Mouse (Mus musculus): ENCODE results near the gene Saa2. TPM values are rescaled to one million over a fixed set of nuclear protein-coding genes. Genes with fewer than 3 reads are reported as not detected.
A peak's percentile ranks its signal among the peaks of the same experiment; 100 is the strongest.

Saa2 gene
- total RNA-seq (2014; rRNA removed) (16.0 and 25.5 TPM in 2 replicates), polyA plus RNA-seq (2012; rRNA removed) (12.5 and 13.3 TPM in 2 replicates)

GRCm38 (mm10) chr7:46751490-46751889 lies at the start of gene Saa2:
Gene Saa2, plus strand, starts transcription at chr7:46751790.
- no peak within 1 kb of the TSS for H3K27ac ChIP-seq (replicated peaks; ENCODE audit: insufficient read depth, low read depth, low read length)
- H3K4me3 ChIP-seq (ENCODE audit: insufficient read depth, low read depth, low read length), result no peak within 1 kb of the TSS
- peak; percentile 45 for DNase-seq (ENCODE audit: extremely low read depth, low read depth, low spot score)
- peaks cover 9% of the 10 kb centered on the region for H3K4me1 ChIP-seq (ENCODE audit: control insufficient read depth, insufficient read depth, low read length)
- H3K79me2 ChIP-seq (ENCODE audit: control insufficient read depth, insufficient read depth, low read length), result no peaks in the 10 kb centered on the region
- H3K36me3 ChIP-seq (ENCODE audit: control insufficient read depth, insufficient read depth, low read length), result no peaks in the 10 kb centered on the region
- peak within 1 kb of the TSS; percentile 57; the same call in 1 of the 2 replicates for H3K9ac ChIP-seq (ENCODE audit: low read depth, low read length)
- 19% methylated on average over 3 of the region's 3 CpGs for WGBS
- H3K27me3 ChIP-seq (ENCODE audit: control insufficient read depth, insufficient read depth, low read length), result no peaks in the 10 kb centered on the region
- TF ChIP-seq POLR2A (IDR thresholded peaks at IDR 0.05; ENCODE audit: extremely low read depth, insufficient read depth, low read length) (no peak), CTCF (IDR thresholded peaks at IDR 0.05; ENCODE audit: low read depth, low read length) (no peak)

GRCm38 (mm10) chr7:46710390-46710844 lies 41.2 kb upstream of the Saa2 start, which contains the start of gene Saal1:
Gene Saal1, minus strand, starts transcription at chr7:46710680.
- H3K36me3 ChIP-seq (ENCODE audit: control insufficient read depth, insufficient read depth, low read length), result no peaks in the 10 kb centered on the region; the same call in 1 of the 2 replicates
- H3K27me3 ChIP-seq (ENCODE audit: control insufficient read depth, insufficient read depth, low read length), result no peaks in the 10 kb centered on the region
- no peak for TF ChIP-seq POLR2A (IDR thresholded peaks at IDR 0.05; ENCODE audit: extremely low read depth, insufficient read depth, low read length)
- TF ChIP-seq CTCF (IDR thresholded peaks at IDR 0.05; ENCODE audit: low read depth, low read length), result peak; percentile 95
- H3K4me1 ChIP-seq (ENCODE audit: control insufficient read depth, insufficient read depth, low read length), result no peaks in the 10 kb centered on the region
- peak within 1 kb of the TSS; percentile 73 for H3K9ac ChIP-seq (ENCODE audit: low read depth, low read length)
- no peak within 1 kb of the TSS for H3K27ac ChIP-seq (replicated peaks; ENCODE audit: insufficient read depth, low read depth, low read length)
- no peaks in the 10 kb centered on the region for H3K79me2 ChIP-seq (ENCODE audit: control insufficient read depth, insufficient read depth, low read length)
- H3K4me3 ChIP-seq (ENCODE audit: insufficient read depth, low read depth, low read length), result peak within 1 kb of the TSS; percentile 74
- peak; percentile 54 for DNase-seq (ENCODE audit: extremely low read depth, low read depth, low spot score)
- under 1% methylated on average over 38 of the region's 38 CpGs for WGBS

- WGBS, result 76% methylated on average over 6 of the region's 6 CpGs
- no peak overlapping the region for H3K27ac ChIP-seq (replicated peaks; ENCODE audit: insufficient read depth, low read depth, low read length)
- H3K9ac ChIP-seq (ENCODE audit: low read depth, low read length), result no peak overlapping the region
- TF ChIP-seq CTCF (IDR thresholded peaks at IDR 0.05; ENCODE audit: low read depth, low read length) (no peak), POLR2A (IDR thresholded peaks at IDR 0.05; ENCODE audit: extremely low read depth, insufficient read depth, low read length) (no peak)
- H3K4me3 ChIP-seq (ENCODE audit: insufficient read depth, low read depth, low read length), result no peak overlapping the region
- no peaks in the 10 kb centered on the region for H3K79me2 ChIP-seq (ENCODE audit: control insufficient read depth, insufficient read depth, low read length)
- H3K36me3 ChIP-seq (ENCODE audit: control insufficient read depth, insufficient read depth, low read length), result no peaks in the 10 kb centered on the region
- no peak for DNase-seq (ENCODE audit: extremely low read depth, low read depth, low spot score)
- no peaks in the 10 kb centered on the region for H3K27me3 ChIP-seq (ENCODE audit: control insufficient read depth, insufficient read depth, low read length)
- H3K4me1 ChIP-seq (ENCODE audit: control insufficient read depth, insufficient read depth, low read length), result no peaks in the 10 kb centered on the region
These were observed 39.3 kb upstream of the Saa2 start for GRCm38 (mm10) chr7:46712250-46712649.

GRCm38 (mm10) chr7:46714518-46714917 lies 37.1 kb upstream of the Saa2 start:
- H3K79me2 ChIP-seq (ENCODE audit: control insufficient read depth, insufficient read depth, low read length), result no peaks in the 10 kb centered on the region
- H3K27ac ChIP-seq (replicated peaks; ENCODE audit: insufficient read depth, low read depth, low read length), result no peak overlapping the region
- no peaks in the 10 kb centered on the region for H3K36me3 ChIP-seq (ENCODE audit: control insufficient read depth, insufficient read depth, low read length)
- peak; percentile 45 for DNase-seq (ENCODE audit: extremely low read depth, low read depth, low spot score)
- WGBS, result 27% methylated on average over 6 of the region's 6 CpGs
- no peaks in the 10 kb centered on the region for H3K27me3 ChIP-seq (ENCODE audit: control insufficient read depth, insufficient read depth, low read length)
- H3K9ac ChIP-seq (ENCODE audit: low read depth, low read length), result no peak overlapping the region
- H3K4me3 ChIP-seq (ENCODE audit: insufficient read depth, low read depth, low read length), result no peak overlapping the region
- H3K4me1 ChIP-seq (ENCODE audit: control insufficient read depth, insufficient read depth, low read length), result peaks cover 7% of the 10 kb centered on the region
- TF ChIP-seq CTCF (IDR thresholded peaks at IDR 0.05; ENCODE audit: low read depth, low read length) (peak; percentile 78), POLR2A (IDR thresholded peaks at IDR 0.05; ENCODE audit: extremely low read depth, insufficient read depth, low read length) (no peak)

- 83% methylated on average over 5 of the region's 5 CpGs for WGBS
- Histone ChIP-seq H3K4me3 (ENCODE audit: insufficient read depth, low read depth, low read length) (no peak within 1 kb of the TSS), H3K27ac (replicated peaks; ENCODE audit: insufficient read depth, low read depth, low read length) (no peak within 1 kb of the TSS), H3K4me1 (ENCODE audit: control insufficient read depth, insufficient read depth, low read length) (peaks cover 12% of the 10 kb centered on the region), H3K27me3 (ENCODE audit: control insufficient read depth, insufficient read depth, low read length) (no peaks in the 10 kb centered on the region), H3K9ac (ENCODE audit: low read depth, low read length) (no peak within 1 kb of the TSS), H3K36me3 (ENCODE audit: control insufficient read depth, insufficient read depth, low read length) (no peaks in the 10 kb centered on the region), H3K79me2 (ENCODE audit: control insufficient read depth, insufficient read depth, low read length) (no peaks in the 10 kb centered on the region)
- no peak for DNase-seq (ENCODE audit: extremely low read depth, low read depth, low spot score)
- TF ChIP-seq CTCF (IDR thresholded peaks at IDR 0.05; ENCODE audit: low read depth, low read length) (no peak), POLR2A (IDR thresholded peaks at IDR 0.05; ENCODE audit: extremely low read depth, insufficient read depth, low read length) (no peak)
These were observed 36.0 kb upstream of the Saa2 start, which contains the start of gene Saa3 for GRCm38 (mm10) chr7:46715600-46715999. Gene Saa3, minus strand, starts transcription at chr7:46715700.

GRCm38 (mm10) chr7:46716897-46717296 lies 34.7 kb upstream of the Saa2 start:
- WGBS, result 29% methylated on average over 5 of the region's 5 CpGs
- Histone ChIP-seq H3K27me3 (ENCODE audit: control insufficient read depth, insufficient read depth, low read length) (no peaks in the 10 kb centered on the region), H3K4me1 (ENCODE audit: control insufficient read depth, insufficient read depth, low read length) (peaks cover 12% of the 10 kb centered on the region), H3K9ac (ENCODE audit: low read depth, low read length) (no peak overlapping the region), H3K4me3 (ENCODE audit: insufficient read depth, low read depth, low read length) (no peak overlapping the region), H3K79me2 (ENCODE audit: control insufficient read depth, insufficient read depth, low read length) (no peaks in the 10 kb centered on the region), H3K36me3 (ENCODE audit: control insufficient read depth, insufficient read depth, low read length) (no peaks in the 10 kb centered on the region), H3K27ac (replicated peaks; ENCODE audit: insufficient read depth, low read depth, low read length) (no peak overlapping the region)
- TF ChIP-seq POLR2A (IDR thresholded peaks at IDR 0.05; ENCODE audit: extremely low read depth, insufficient read depth, low read length) (no peak), CTCF (IDR thresholded peaks at IDR 0.05; ENCODE audit: low read depth, low read length) (no peak)
- DNase-seq (ENCODE audit: extremely low read depth, low read depth, low spot score), result peak; percentile 72

All from liver, adult 2 months (tissue).